Mouse (Mus musculus) right cerebral cortex, adult 18-20 months (tissue): ENCODE measurements at regions not wholly inside any gene's neighbourhood (a gene's known extent, or its start where the extent isn't known, plus 50 kb on each side); places are given as distances from the start of the nearest gene placed in this dataset.

ENCODE experiments used
- DNase-seq: peaks from one replicate; pipeline ENCODE4 v3.0.0; 2022; ENCODE audit warnings: mixed read lengths

GRCm38 (mm10) chr13:99097606-99098545 is 86.7 kb upstream of the Zfp366 start:
- DNase-seq: no peak

- DNase-seq: no peak
Observed at GRCm38 (mm10) chr13:99096837-99097236, 87.8 kb upstream of the Zfp366 start.

- DNase-seq: no peak
Observed at GRCm38 (mm10) chr13:99095006-99095405, 89.6 kb upstream of the Zfp366 start.

GRCm38 (mm10) chr13:99094221-99094620 is 90.4 kb upstream of the Zfp366 start:
- no peak for DNase-seq

GRCm38 (mm10) chr13:99093269-99093668 is 91.4 kb upstream of the Zfp366 start:
- DNase-seq: peak; percentile 86

- no peak for DNase-seq
Observed at GRCm38 (mm10) chr13:99092279-99092930, 92.2 kb upstream of the Zfp366 start.

- DNase-seq: no peak
Observed at GRCm38 (mm10) chr13:99091562-99092278, 92.9 kb upstream of the Zfp366 start.

- DNase-seq: no peak
Observed at GRCm38 (mm10) chr13:99090361-99090760, 94.3 kb upstream of the Zfp366 start.

GRCm38 (mm10) chr13:99088285-99088684 is 96.3 kb upstream of the Zfp366 start:
- DNase-seq: no peak

GRCm38 (mm10) chr13:99079331-99079761 is 95.0 kb upstream of the 1700024P04Rik start:
- DNase-seq: peak; percentile 51

GRCm38 (mm10) chr13:99078643-99079042 is 94.3 kb upstream of the 1700024P04Rik start:
- peak; percentile 36 for DNase-seq

GRCm38 (mm10) chr13:99077039-99077749 is 92.8 kb upstream of the 1700024P04Rik start:
- DNase-seq: no peak

GRCm38 (mm10) chr13:99075467-99075866 is 91.1 kb upstream of the 1700024P04Rik start:
- no peak for DNase-seq

- no peak for DNase-seq
Observed at GRCm38 (mm10) chr13:99071821-99072414, 87.6 kb upstream of the 1700024P04Rik start.

- no peak for DNase-seq
Observed at GRCm38 (mm10) chr13:99071413-99071812, 87.0 kb upstream of the 1700024P04Rik start.

- DNase-seq: peak; percentile 72
Observed at GRCm38 (mm10) chr13:99069767-99070166, 85.4 kb upstream of the 1700024P04Rik start.

- DNase-seq: no peak
Observed at GRCm38 (mm10) chr13:99067504-99067903, 83.1 kb upstream of the 1700024P04Rik start.

GRCm38 (mm10) chr13:99063431-99063830 is 79.1 kb upstream of the 1700024P04Rik start:
- DNase-seq: no peak

- peak; percentile 68 for DNase-seq
Observed at GRCm38 (mm10) chr13:99062936-99063335, 78.6 kb upstream of the 1700024P04Rik start.

GRCm38 (mm10) chr13:99058131-99058970 is 74.0 kb upstream of the 1700024P04Rik start:
- DNase-seq: no peak

GRCm38 (mm10) chr13:99057696-99058095 is 73.3 kb upstream of the 1700024P04Rik start:
- DNase-seq: no peak
